Mouse (Mus musculus) brain, adult 2 months (tissue): ENCODE measurements around the gene Shb.

Experiments
- DNase-seq: peaks from one replicate; pipeline ENCODE4 v3.0.0; 2011; ENCODE audit warnings: low read depth, low spot score

The Shb gene

GRCm38 (mm10) chr4:45527562-45528354 lies 4.5 kb downstream of the Shb start:
- DNase-seq, result peak; percentile 30

- DNase-seq, result no peak
These were observed 5.3 kb downstream of the Shb start for GRCm38 (mm10) chr4:45526846-45527561.

DNA sequence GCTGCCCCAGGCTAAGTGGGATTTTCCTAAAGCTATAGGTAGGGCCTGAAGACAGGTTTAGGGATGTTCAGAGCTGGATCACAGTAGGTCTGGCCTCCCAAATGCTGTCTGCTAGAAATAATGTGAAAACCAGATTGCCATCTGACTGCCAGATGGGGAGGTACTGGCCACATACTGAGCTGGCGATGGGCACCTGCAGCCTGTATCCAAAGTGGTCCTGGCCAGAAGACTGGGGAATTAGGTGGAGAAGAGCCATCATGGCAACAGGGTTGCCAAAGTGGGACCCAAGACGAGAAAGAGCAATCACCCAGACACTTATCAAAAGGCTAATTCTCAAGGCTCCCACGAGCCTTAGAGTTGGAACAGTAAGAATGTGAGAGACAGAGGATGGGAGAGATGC lies 6.1 kb downstream of the Shb start:
- DNase-seq, result no peak

GRCm38 (mm10) chr4:45525541-45525940 lies 6.7 kb downstream of the Shb start:
- DNase-seq, result no peak

DNA sequence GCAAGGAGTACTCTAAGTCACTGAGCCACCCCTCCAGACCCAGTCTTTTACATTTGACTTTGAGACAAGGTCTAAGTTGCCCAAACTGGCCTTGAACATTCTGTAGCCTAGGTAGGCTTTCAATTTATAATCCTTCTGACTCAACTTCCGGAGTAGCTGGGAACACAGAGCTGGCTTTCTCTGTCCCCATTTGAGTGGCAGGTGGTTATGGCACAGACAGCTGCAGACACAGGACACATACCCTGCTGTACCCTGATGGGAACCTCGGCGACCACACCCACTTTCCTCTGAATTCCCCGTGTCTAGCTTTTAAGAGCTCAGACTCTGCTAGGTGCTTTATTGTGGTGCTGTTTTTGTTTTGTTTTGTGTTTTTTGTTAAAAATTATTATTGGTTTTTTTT lies 7.7 kb downstream of the Shb start:
- no peak for DNase-seq

GRCm38 (mm10) chr4:45523360-45523759 lies 8.9 kb downstream of the Shb start:
- no peak for DNase-seq

DNA sequence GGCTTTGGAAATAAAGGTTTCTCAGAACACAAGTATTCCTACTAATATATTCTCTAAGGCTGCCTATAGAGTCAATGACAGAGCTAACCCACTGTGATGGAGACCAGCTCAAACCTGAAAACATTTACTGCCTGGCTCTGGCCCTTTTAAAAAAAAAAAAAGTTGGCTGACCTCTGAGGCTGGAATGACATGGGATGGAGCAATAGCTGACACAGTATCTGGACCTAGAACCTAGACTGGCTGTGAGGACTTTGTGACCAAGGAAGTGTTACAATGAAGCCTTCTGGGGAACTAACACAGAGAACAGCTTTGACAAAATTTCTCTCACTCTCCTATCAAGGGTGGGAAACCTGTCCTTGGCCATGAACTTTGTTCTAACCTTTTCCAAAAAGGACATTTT lies 9.3 kb downstream of the Shb start:
- DNase-seq, result no peak

DNA sequence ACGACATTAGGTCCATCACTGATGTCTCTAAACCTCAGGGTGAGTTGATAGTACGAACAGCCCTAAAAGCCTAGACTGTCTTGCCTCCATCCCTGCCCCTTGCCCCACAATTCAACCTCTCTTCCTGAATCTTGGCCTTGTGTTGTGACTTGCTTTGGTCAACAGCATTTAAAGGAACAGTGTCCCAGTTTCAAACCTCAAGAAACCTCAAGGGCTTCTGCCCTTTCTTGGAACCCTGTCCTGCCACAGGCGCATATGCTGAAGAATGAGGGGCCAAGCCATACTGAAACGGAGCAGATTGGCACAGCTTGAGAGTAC lies 9.7 kb downstream of the Shb start:
- DNase-seq, result no peak

- DNase-seq, result no peak
These were observed 10.3 kb downstream of the Shb start for GRCm38 (mm10) chr4:45521705-45522582.

- no peak for DNase-seq
These were observed 11.9 kb downstream of the Shb start for GRCm38 (mm10) chr4:45520375-45520774.

GRCm38 (mm10) chr4:45517399-45517798 lies 14.9 kb downstream of the Shb start:
- DNase-seq, result no peak

GRCm38 (mm10) chr4:45515894-45516293 lies 16.4 kb downstream of the Shb start:
- DNase-seq, result no peak

DNA sequence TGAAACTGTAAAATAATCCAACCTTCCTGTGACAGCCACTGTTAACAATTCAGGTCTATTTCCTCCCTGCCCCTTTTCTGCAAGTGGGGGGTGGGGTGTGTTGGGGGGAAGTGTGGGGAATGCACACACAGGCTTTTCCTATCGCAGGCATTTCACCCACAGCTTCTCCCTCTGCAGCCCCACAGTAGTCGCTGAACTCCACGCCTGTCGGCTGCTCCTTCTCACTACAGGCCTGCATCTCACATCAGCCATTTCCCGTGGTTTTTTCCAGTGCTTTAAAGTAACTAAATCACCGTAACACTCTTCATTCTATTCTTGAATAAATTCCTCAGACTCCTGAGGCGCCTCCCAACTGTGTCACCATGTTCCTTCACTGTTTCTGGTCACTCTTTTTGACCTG lies 17.9 kb downstream of the Shb start:
- peak; percentile 17 for DNase-seq

GRCm38 (mm10) chr4:45513791-45514293 lies 18.4 kb downstream of the Shb start:
- peak; percentile 47 for DNase-seq

DNA sequence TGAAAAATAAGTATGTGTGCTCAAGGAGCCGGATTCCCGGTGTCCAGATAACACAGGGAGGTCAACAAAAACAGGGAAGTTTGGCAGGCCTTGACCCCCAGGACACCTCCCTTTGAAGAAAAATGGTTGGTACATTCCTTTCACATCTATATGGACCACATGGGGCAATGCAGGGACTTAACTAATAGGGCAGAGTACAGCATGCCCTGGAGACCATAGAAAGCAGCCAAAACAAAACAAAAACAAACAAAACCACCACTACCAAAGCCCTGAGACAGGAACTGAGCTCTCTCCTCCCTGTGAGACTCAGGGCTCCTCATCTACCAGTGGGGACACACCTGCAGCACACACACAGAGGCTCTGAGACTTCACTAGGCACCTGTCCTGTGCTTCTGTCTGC lies 18.9 kb downstream of the Shb start:
- no peak for DNase-seq

GRCm38 (mm10) chr4:45510163-45510562 lies 22.1 kb downstream of the Shb start:
- DNase-seq, result peak; percentile 38

- no peak for DNase-seq
These were observed 22.9 kb downstream of the Shb start for GRCm38 (mm10) chr4:45509416-45509815.

DNA sequence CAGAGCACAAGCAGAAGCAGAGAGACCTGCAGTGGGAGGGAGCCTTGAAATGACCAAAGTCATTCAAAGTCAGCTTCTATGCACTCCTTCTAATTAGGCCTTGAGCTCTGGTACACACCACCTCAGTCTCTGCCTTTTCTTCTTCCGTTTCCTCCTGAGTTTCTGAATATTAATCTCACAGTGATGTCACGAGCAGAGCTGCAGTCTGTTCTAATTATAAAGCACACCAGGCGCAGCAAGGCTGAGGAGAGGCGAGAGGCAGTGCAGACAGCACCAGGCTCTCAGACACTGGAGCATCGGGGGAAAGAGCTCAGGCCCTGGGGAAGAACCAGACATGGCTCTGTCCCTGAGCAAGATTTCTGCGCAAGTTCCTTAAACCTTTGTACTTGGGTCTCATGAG lies 23.8 kb downstream of the Shb start:
- peak; percentile 82 for DNase-seq

DNA sequence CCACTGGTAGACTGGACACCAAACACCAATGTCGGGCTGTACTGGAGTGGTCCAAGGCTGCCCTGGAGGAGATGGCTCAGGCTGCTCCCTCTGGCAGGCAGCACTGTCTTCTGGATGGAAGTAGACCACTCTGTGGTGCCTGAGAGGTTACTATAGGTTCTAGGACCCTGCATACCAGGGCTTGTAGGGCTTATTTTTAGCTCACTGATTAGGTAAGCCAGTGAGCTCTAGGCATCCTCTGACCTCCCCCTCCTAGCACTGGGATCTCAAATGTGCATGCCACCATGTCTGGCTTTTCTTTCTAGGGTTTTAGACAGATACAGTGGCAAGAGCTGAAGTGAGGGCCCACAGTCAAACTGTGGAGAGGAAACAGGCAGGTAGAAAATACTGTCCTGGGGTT lies 24.8 kb downstream of the Shb start:
- DNase-seq, result no peak

DNA sequence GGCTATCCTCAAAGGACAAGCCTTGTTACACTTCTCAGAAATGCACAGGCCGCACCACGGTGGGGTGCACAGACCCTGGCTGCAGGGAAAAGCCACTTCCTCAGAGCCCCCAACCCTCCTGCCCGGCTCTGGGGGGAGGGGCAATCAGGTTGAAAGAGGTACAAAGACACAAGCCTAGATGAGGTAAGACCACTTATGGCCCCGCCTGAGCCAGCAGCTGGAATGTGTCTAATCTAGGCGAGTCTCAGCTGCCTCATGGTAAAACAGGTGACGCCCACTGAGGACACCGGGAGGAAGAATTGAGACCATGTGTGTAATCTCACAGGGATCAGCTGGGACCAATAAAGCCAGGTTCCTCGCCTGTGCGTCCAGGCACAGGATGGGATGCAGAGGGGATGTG lies 25.2 kb downstream of the Shb start:
- no peak for DNase-seq

- DNase-seq, result no peak
These were observed 25.7 kb downstream of the Shb start for GRCm38 (mm10) chr4:45506613-45507012.

GRCm38 (mm10) chr4:45505671-45506070 lies 26.6 kb downstream of the Shb start:
- DNase-seq, result no peak
